Mouse (Mus musculus): Measurements from ENCODE around the gene Mtrr.

The Mtrr gene

GRCm38 (mm10) chr13:68581747-68582516 is at the start of gene Mtrr, which contains the start of gene Fastkd3:
Mtrr (minus strand) TSS chr13:68582149.
Fastkd3 (plus strand) TSS chr13:68582234.
- in situ Hi-C loops (cut with MboI, MseI) = loop anchor here (5.0 to 25.0 kb wide), 6 partner anchors 870 to 1645 kb away; partner anchors contain the start of genes Nsun2, Srd5a1, Tent4a and Zfp459

DNA sequence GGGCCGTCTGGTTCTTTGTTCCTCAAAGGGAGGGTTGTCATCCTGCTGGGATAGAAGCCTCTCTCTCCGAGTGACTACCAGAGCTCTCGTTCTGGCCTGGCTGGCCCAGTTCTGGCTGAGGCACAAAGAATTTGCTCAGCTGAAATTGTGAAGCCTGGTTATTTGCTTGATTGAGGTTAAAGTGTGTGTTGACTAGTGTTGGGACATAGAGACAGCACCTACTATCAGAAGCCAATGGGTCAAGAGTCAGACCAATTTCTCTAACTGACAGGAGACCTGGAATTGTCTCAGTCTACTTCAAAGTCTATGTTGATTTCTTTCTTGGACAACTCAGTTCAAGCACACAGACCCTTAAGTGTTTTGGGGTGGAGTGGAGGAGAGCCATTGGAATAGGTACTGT is 45.1 kb upstream of the Mtrr start:
- in situ Hi-C loops (cut with MboI, MseI) = no loop called here

GRCm38 (mm10) chr13:68622792-68623191 is 40.8 kb upstream of the Mtrr start:
- in situ Hi-C loops (cut with MboI, MseI) = no loop called here

- in situ Hi-C loops (cut with MboI, MseI) = no loop called here
These were observed 25.9 kb upstream of the Mtrr start for GRCm38 (mm10) chr13:68607652-68608405.

DNA sequence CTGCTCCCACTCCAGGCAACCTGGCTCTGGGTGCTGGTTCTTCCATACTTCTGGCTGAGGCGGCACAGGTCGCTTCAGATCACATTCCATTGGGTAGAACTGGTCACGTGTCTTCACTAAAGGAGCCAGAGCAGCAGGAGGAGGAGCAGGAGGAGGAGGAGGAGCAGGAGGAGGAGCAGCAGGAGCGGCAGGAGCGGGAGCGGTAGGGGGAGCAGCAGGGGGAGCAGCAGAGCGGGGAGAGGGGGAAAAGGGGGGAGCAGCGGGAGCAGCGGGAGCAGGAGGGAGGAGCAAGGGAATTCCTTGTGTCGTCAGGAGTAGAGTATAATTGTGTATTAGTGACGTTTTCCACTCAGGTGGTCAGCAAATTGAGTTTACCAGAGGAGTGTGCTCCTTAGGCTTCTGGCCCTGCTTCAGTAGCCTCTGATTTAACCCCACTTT is 23.8 kb upstream of the Mtrr start:
- in situ Hi-C loops (cut with MboI, MseI) = no loop called here

- in situ Hi-C loops (cut with MboI, MseI) = no loop called here
These were observed 21.1 kb upstream of the Mtrr start for GRCm38 (mm10) chr13:68603085-68603484.

- in situ Hi-C loops (cut with MboI, MseI) = no loop called here
These were observed 19.2 kb upstream of the Mtrr start for GRCm38 (mm10) chr13:68601184-68601583.

- in situ Hi-C loops (cut with MboI, MseI) = loop anchor here (25.0 kb wide), 3 partner anchors 887 to 1662 kb away; partner anchors contain the start of gene Zfp459
These were observed 17.0 kb upstream of the Mtrr start for GRCm38 (mm10) chr13:68598953-68599352.

GRCm38 (mm10) chr13:68597667-68598066 is 15.7 kb upstream of the Mtrr start:
- in situ Hi-C loops (cut with MboI, MseI) = loop anchor here (25.0 kb wide), 3 partner anchors 885 to 1660 kb away; partner anchors contain the start of gene Zfp459

GRCm38 (mm10) chr13:68597199-68597598 is 15.2 kb upstream of the Mtrr start, which contains the start of gene 1700001L19Rik:
1700001L19Rik (plus strand) TSS chr13:68597421.
- in situ Hi-C loops (cut with MboI, MseI) = loop anchor here (25.0 kb wide), 3 partner anchors 885 to 1660 kb away; partner anchors contain the start of gene Zfp459

GRCm38 (mm10) chr13:68593797-68594196 is 11.8 kb upstream of the Mtrr start:
- in situ Hi-C loops (cut with MboI, MseI) = loop anchor here (25.0 kb wide), 3 partner anchors 881 to 1656 kb away; partner anchors contain the start of gene Zfp459

- in situ Hi-C loops (cut with MboI, MseI) = loop anchor here (10.0 to 25.0 kb wide), 5 partner anchors 876 to 1651 kb away; partner anchors contain the start of genes Nsun2, Srd5a1, Tent4a and Zfp459
These were observed 6.4 kb upstream of the Mtrr start for GRCm38 (mm10) chr13:68588352-68588751.

GRCm38 (mm10) chr13:68585441-68585840 is 3.5 kb upstream of the Mtrr start:
- in situ Hi-C loops (cut with MboI, MseI) = loop anchor here (10.0 to 25.0 kb wide), 5 partner anchors 873 to 1648 kb away; partner anchors contain the start of genes Nsun2, Srd5a1, Tent4a and Zfp459

- in situ Hi-C loops (cut with MboI, MseI) = loop anchor here (5.0 to 25.0 kb wide), 6 partner anchors 872 to 1647 kb away; partner anchors contain the start of genes Nsun2, Srd5a1, Tent4a and Zfp459
These were observed 2.0 kb upstream of the Mtrr start for GRCm38 (mm10) chr13:68583961-68584360.

- in situ Hi-C loops (cut with MboI, MseI) = loop anchor here (5.0 to 25.0 kb wide), 6 partner anchors 870 to 1645 kb away; partner anchors contain the start of genes Nsun2, Srd5a1, Tent4a and Zfp459
These were observed 500 bp upstream of the Mtrr start for GRCm38 (mm10) chr13:68582517-68582780.

GRCm38 (mm10) chr13:68581086-68581740 is 736 bp downstream of the Mtrr start:
- in situ Hi-C loops (cut with MboI, MseI) = loop anchor here (5.0 to 25.0 kb wide), 6 partner anchors 869 to 1644 kb away; partner anchors contain the start of genes Nsun2, Srd5a1, Tent4a and Zfp459

DNA sequence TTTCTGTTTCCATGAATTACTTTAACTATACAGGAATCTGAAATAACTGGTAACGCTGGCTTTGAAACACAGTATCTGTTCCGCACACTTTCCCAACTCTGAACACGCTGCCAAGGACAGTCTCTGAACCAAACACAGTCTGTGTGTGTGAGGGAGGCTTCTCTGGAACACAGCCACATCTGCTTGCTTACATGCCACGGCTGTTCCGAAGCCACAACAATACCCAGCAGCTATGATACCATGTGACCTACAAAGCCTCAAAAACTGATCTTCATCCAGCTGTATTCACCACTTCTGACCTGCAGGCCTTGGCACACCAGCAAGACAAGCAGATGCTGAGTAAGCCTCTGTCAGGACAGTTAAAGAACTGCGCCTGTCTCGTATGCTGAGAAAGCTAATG is 4.0 kb downstream of the Mtrr start:
- in situ Hi-C loops (cut with MboI, MseI) = loop anchor here (25.0 kb wide), 3 partner anchors 866 to 1641 kb away; partner anchors contain the start of gene Zfp459

DNA sequence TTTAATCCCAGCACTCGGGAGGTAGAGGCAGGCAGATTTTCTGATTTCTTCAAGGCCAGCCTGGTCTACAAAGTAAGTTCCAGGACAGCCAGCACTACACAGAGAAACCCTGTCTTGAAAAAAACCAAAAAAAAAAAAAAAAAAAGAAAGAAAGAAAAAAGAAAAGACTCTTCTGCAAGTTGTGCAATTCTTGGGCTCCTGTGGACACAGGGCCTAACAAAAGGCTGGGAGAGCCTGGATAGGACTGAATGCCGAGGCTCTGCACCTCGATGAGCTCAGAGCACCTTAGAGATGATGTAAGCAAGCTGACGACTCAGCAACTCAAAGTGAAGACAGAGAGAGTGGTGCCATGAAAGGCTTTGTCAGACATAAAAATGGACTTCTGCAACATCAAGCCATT is 7.6 kb downstream of the Mtrr start:
- in situ Hi-C loops (cut with MboI, MseI) = loop anchor here (25.0 kb wide), 2 partner anchors 712 to 987 kb away; partner anchors contain the start of gene BC048507

DNA sequence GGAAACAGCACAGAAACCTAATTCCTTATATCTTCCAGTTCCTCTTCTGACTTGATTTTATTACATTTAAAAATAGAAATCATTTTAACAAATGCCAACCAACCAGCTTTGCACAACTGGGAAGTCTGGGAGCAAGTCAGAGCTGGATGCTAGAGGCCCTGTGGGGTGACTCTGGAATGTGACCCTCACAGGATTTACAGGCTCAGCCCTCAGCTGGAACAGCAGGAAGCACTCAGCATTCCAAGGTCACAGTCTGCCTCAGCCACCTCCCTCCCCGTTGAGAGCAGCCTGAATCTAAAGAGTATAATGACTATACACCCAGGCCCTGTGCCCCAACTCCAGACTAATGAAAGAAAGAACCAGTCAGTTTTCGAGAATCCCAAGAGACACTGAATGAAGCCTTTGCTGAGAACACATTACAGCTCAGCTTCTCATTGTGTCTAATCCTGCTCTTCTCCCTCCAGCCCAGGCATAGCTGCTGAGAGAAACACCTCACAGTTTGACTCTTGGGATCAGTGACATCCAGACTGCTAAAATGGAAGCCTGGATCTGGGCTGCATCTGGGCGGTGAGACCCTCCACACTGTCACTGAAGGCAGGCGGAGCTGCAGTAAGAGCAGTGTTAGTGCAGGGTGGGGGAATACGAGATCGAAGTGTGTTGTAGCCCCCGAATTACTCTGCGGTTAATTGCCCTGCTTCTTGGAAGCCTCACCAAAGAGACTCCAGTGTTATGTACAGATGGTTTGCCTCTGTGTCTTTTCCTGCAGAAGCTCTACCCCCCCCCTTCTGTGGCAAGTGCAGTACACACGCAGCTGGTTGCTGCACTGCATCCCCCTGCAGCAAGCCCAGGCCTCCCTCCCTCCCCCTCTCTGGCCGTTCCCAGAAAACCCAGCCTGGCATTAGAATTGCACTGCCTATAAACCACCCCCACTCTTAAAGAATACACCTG is 8.7 kb downstream of the Mtrr start:
- in situ Hi-C loops (cut with MboI, MseI) = loop anchor here (25.0 kb wide), 2 partner anchors 711 to 986 kb away; partner anchors contain the start of gene BC048507

- in situ Hi-C loops (cut with MboI, MseI) = loop anchor here (25.0 kb wide), 2 partner anchors 710 to 985 kb away; partner anchors contain the start of gene BC048507
These were observed 9.7 kb downstream of the Mtrr start for GRCm38 (mm10) chr13:68572247-68572646.

Data from T-helper 1 cell (primary cell).